Comparison of ENCODE assay signal across 9 mouse cellular contexts in genomic region chr7:15962311-15963288, GRCm38 (mm10). TPM values are rescaled to one million over a fixed set of nuclear protein-coding genes. Genes with fewer than 3 reads are reported as not detected.
DNase-seq lines count a peak whose midpoint lies in the region; ATAC-seq and TF ChIP-seq lines count a peak whose summit lies in the region.
"Had no signal": no experiment of that assay in that cellular context is flagged by ENCODE, and none has a peak within 500 bp of the region (broad histone marks: within the 10 kb centered on the region; RNA-seq: fewer than 3 reads in every experiment).

No protein-coding gene starts in this region.

- TF ChIP-seq CTCF in lung, adult 2 months (IDR thresholded peaks at IDR 0.05; ENCODE audit: insufficient read depth, low read length) = no peak

- H3K27ac ChIP-seq in heart, embryonic 10.5 days = peak overlapping the region; percentile 65
- H3K27ac ChIP-seq in kidney, embryonic 14.5 days (ENCODE audit: low read depth, low read length) = peak overlapping the region; percentile 70; the same call in 1 of the 2 replicates

- TF ChIP-seq POLR2A in lung, adult 2 months (IDR thresholded peaks at IDR 0.05; ENCODE audit: borderline replicate concordance, extremely low read depth, low read depth, low read length) = peak; percentile 14; the same call in 1 of the 2 replicates

- DNase-seq in frontal cortex, postnatal 14 days (ENCODE audit: low spot score in 2 of 2) = peak; percentile 36 to 56
- peak; percentile 37 for DNase-seq in embryo, embryonic 11 days
- no peak for DNase-seq in heart, embryonic 10.5 days (ENCODE audit: low spot score)
- peak; percentile 79 for DNase-seq in lung, adult 2 months
- peak; percentile 40 for DNase-seq in retina, postnatal 7 days (ENCODE audit: low read depth, low spot score)
- no peak for DNase-seq in cerebellum, adult 9-10 months

- no peaks in the 10 kb centered on the region for H3K27me3 ChIP-seq in heart, embryonic 10.5 days (ENCODE audit: insufficient read depth, poor library complexity, severe bottlenecking)
- no peaks in the 10 kb centered on the region for H3K27me3 ChIP-seq in kidney, embryonic 14.5 days (ENCODE audit: control insufficient read depth, insufficient read depth, low read length)
- H3K27me3 ChIP-seq: CH12.LX had no signal

- no peak overlapping the region for H3K9ac ChIP-seq in kidney, embryonic 14.5 days (ENCODE audit: low read depth, low read length)

- H3K36me3 ChIP-seq in heart, embryonic 10.5 days = peaks cover 16% of the 10 kb centered on the region; the same call in 1 of the 2 replicates
- H3K36me3 ChIP-seq in kidney, embryonic 14.5 days (ENCODE audit: control insufficient read depth, insufficient read depth, low read length) = no peaks in the 10 kb centered on the region; the same call in 1 of the 2 replicates

- peak overlapping the region; percentile 13 for H3K4me2 ChIP-seq in kidney, embryonic 14.5 days (replicated peaks; ENCODE audit: low read depth, low read length)

- peaks cover 52% of the 10 kb centered on the region for H3K4me1 ChIP-seq in heart, embryonic 10.5 days
- peaks cover 11% of the 10 kb centered on the region; the same call in 1 of the 2 replicates for H3K4me1 ChIP-seq in kidney, embryonic 14.5 days (ENCODE audit: control insufficient read depth, insufficient read depth, low read length)
- H3K4me1 ChIP-seq in lung, adult 2 months (ENCODE audit: control insufficient read depth, insufficient read depth, low read length) = peaks cover 50% of the 10 kb centered on the region

- no peak for ATAC-seq in frontal cortex, adult (ENCODE audit: low TSS enrichment)
- peak; percentile 21 for ATAC-seq in kidney, embryonic 14.5 days (ENCODE audit: low FRiP score, low TSS enrichment)

- 25% methylated on average over 12 of the region's 12 CpGs for WGBS in heart, embryonic 10.5 days
- WGBS in kidney, embryonic 14.5 days = 42% methylated on average over 12 of the region's 12 CpGs
- 16% methylated on average over 12 of the region's 12 CpGs for WGBS in lung, adult 2 months

- no peaks in the 10 kb centered on the region for H3K9me3 ChIP-seq in heart, embryonic 10.5 days
- H3K9me3 ChIP-seq in kidney, embryonic 14.5 days (ENCODE audit: control insufficient read depth, low read length) = no peaks in the 10 kb centered on the region

- H3K4me3 ChIP-seq in heart, embryonic 10.5 days = peak overlapping the region; percentile 20; the same call in 1 of the 2 replicates
- H3K4me3 ChIP-seq in kidney, embryonic 14.5 days (ENCODE audit: low read length) = no peak overlapping the region
- H3K4me3 ChIP-seq in lung, adult 2 months (replicated peaks; ENCODE audit: extremely low read depth, low read depth, low read length) = no peak overlapping the region

RNA-seq across cellular contexts. Expression of gene Ehd2, which starts 4.8 kb away (rescaled TPM):
- 22.1 and 26.2 TPM in 2 replicates for polyA plus RNA-seq in heart, embryonic 10.5 days (2016; fragmentation: Nextera tagmentation; extraction: Ambion mirVana)
- polyA plus RNA-seq in kidney, embryonic 14.5 days (2014; fragmentation: Nextera tagmentation; extraction: Ambion mirVana) = 17.7 and 22.3 TPM in 2 replicates
- polyA plus RNA-seq in lung, adult 2 months (2012; rRNA removed) = 219 and 232 TPM in 2 replicates

RNA-seq across cellular contexts. Expression of gene Nop53, which starts 16.7 kb away (rescaled TPM):
- polyA plus RNA-seq in heart, embryonic 10.5 days (2016; fragmentation: Nextera tagmentation; extraction: Ambion mirVana) = 136 and 152 TPM in 2 replicates
- 203 and 216 TPM in 2 replicates for polyA plus RNA-seq in kidney, embryonic 14.5 days (2014; fragmentation: Nextera tagmentation; extraction: Ambion mirVana)
- polyA plus RNA-seq in lung, adult 2 months (2012; rRNA removed) = 119 and 128 TPM in 2 replicates

RNA-seq across cellular contexts. Expression of gene Selenow, which starts 40.4 kb away (rescaled TPM):
- 750 and 752 TPM in 2 replicates for polyA plus RNA-seq in heart, embryonic 10.5 days (2016; fragmentation: Nextera tagmentation; extraction: Ambion mirVana)
- 811 and 907 TPM in 2 replicates for polyA plus RNA-seq in kidney, embryonic 14.5 days (2014; fragmentation: Nextera tagmentation; extraction: Ambion mirVana)
- polyA plus RNA-seq in lung, adult 2 months (2012; rRNA removed) = 480 and 641 TPM in 2 replicates

Comparison
In these comparisons a context has a peak if more than half of its experiments do, and no peak if none do; other contexts are left out.
1. DNase-seq: peak in frontal cortex, postnatal 14 days (2 of 2), embryo, embryonic 11 days (single experiment), lung, adult 2 months (single experiment) and retina, postnatal 7 days (single experiment); none in heart, embryonic 10.5 days (single experiment) and cerebellum, adult 9-10 months (single experiment).